Mouse (Mus musculus) c-Kit-positive CD71-positive TER-119-positive erythroid progenitor cells, embryonic 14.5 days (primary cell): ENCODE results near the gene Fbxw7.

ENCODE experiments used
- DNase-seq: peaks from one replicate; pipeline ENCODE4 v3.0.0-alpha.2; 2013; ENCODE audit warnings: low spot score

Gene Fbxw7

DNA sequence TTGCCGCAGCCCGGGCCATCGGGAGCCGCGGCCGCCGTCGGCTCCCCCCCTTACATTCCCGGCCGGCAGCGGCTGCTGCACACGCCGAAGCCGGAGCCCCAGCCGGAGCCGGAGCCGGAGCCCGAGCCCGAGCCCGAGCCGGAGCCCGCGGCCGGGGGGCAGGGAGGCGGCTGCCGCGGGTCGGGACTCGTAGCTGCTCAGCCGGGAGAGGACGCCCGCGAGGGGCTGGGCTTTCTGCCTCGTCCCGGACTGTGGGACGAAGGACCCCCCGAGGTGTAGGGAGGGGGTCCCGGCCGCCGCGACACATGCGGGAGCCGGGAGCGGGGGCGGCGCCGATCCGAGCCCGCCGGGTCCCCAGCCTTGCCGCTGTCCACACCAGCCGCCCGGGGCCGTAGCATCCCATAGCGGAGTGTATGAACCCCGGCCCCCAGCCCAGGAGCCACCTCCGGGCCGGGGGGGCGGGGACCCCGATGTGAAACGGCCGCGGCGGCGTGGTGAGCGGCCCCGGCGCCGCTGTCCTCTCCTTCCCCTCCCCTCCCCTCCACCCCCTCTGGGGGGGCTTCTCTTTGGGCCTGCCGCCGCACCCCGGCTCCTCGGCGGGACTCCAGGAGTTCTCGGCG is at the start of gene Fbxw7:
TSS of gene Fbxw7 (plus strand) at position 507 of the 620 bp plus-strand sequence.
- no peak for DNase-seq

DNA sequence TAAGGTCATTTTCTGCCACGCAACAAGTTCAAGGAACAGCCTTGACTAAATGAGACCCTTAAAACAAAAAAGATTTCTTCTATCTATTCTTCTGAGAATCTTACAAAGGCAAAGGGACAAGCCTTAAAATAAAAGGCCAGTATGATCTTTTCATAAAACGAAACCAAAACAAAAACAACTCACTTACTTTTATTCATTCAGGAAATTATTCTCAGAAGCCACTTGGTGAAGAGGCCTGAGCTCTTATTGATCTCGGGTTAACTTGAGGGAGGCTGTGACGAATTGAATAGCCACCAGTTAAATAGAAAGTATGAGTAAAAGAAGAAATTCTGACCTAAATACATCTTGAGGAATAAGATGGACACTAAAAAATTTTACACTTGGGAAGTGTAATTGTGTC is 46.1 kb upstream of the Fbxw7 start:
- no peak for DNase-seq

- DNase-seq, result no peak
Observed at GRCm38 (mm10) chr3:84769411-84769810, 45.7 kb upstream of the Fbxw7 start.

GRCm38 (mm10) chr3:84770518-84770917 is 44.5 kb upstream of the Fbxw7 start:
- DNase-seq, result no peak

DNA sequence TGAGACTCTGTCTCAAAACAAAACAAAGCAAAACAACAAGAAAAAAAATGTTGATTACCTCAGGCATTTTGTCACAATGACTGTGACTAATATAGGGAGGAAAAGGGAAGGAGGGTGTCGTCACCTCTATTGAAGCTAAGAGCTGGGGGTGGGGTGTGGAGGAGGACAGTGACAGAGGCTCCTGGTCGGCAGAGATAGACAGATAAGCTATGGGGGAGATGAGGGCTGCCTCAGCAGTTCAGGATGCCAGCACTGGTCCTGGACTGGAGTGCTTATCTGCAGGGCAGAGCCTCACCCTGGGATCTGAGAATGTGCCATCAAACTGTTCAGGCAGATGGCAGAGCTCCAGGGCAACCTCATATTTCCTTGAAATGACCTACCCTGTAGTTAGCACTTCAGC is 43.1 kb upstream of the Fbxw7 start:
- peak; percentile 81 for DNase-seq

DNA sequence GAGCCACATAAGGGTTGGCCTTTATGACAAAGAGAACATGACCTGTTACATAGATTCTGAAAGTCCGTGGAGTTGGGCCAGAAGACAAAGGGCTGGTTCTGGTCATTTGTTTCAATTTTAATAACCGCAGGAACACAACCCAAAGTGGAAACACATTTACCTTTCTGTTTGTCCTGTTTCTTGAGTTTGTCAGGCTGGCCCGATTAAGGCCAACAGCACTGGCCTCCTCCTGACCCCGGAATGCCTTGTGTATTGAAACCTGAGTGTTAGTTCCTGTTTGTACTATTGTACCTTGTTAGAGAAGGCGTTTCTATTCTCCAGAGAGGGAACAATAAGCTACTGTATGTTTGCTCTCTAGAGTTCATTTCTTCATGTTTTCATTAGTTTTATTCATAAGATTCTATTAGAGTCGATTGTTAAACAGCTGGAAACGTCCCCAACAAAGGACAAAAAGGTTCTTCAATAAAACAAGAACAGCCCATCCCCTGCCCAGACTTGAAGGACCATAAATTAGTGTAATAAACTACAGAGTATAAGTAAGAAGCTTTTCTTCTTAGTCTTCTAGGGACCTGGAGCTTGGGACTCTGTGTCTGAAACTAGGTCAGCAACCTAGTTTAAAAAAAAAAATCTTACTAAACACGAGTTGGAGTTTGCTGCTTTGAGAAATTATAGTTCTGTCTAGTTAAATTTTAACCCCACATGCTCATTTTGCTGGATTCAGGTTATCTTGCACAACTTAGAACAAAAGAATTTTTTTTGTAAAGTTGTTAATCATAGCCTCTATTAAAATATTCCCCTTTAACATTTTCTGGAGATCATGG is 40.6 kb upstream of the Fbxw7 start:
- DNase-seq, result no peak

GRCm38 (mm10) chr3:84775067-84775423 is 40.0 kb upstream of the Fbxw7 start:
- DNase-seq, result no peak

- DNase-seq, result no peak
Observed at GRCm38 (mm10) chr3:84775577-84775976, 39.5 kb upstream of the Fbxw7 start.

- DNase-seq, result no peak
Observed at GRCm38 (mm10) chr3:84776084-84776483, 39.0 kb upstream of the Fbxw7 start.

DNA sequence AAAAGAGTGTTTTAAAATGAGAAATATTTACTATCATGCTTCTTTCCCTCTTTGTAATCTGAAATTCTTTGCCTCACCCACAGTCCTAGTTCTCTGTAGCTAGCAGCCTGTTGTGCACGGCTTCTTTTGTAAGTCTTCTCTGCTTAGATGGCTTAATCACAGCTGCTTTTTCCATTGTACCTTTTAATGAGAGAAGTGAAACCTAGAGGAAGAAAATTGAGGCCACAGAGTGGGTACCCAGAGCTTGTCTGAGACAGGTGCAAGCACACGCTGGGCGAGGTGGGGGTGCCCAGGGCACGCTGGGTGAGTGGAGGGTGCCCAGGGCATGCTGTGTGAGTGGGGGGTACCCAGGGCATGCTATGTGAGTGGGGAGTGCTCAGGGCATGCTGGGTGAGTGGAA is 27.2 kb upstream of the Fbxw7 start:
- no peak for DNase-seq

- DNase-seq, result peak; percentile 53
Observed at GRCm38 (mm10) chr3:84804036-84804435, 11.0 kb upstream of the Fbxw7 start.

GRCm38 (mm10) chr3:84806206-84806605 is 8.9 kb upstream of the Fbxw7 start:
- no peak for DNase-seq

DNA sequence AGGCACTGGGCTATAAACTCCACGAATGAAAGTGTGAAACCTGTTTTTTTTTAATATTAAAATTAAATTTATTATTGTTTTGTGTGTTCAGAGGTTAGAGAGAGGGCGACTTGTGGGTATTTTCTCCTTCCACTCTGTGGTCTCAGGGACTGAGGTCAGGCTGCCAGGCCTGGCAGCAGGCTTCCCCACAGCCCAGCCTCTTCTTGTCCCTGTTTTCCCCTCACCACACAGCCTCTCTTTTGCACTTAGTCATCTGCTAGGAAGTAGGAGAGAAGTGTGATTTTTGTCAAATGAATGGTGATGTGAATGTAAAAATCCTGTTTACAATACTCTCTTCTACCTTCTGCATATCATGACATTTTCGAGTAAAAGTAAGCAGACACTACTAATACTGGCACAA is 7.2 kb upstream of the Fbxw7 start:
- DNase-seq, result no peak

- DNase-seq, result no peak
Observed at GRCm38 (mm10) chr3:84808906-84809305, 6.2 kb upstream of the Fbxw7 start.

DNA sequence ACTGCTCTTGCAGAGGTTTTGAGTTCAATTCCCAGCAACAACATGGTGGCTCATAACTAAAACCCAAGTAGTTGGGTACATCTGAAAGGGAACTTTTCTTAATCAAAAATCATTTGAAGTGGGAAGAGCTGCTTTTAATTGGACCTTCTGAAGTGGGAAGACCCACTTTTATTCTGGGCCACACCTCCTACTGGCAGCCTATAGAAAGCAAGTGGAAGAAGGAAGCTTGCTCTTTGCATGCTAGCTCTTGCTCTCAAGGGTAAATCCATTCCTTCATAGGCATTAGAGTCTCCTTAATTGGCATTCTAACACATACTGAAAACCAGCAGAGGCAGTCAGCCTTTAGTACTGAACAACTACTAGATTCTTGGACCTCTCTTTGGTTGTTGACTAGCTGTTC is 4.3 kb upstream of the Fbxw7 start:
- no peak for DNase-seq

DNA sequence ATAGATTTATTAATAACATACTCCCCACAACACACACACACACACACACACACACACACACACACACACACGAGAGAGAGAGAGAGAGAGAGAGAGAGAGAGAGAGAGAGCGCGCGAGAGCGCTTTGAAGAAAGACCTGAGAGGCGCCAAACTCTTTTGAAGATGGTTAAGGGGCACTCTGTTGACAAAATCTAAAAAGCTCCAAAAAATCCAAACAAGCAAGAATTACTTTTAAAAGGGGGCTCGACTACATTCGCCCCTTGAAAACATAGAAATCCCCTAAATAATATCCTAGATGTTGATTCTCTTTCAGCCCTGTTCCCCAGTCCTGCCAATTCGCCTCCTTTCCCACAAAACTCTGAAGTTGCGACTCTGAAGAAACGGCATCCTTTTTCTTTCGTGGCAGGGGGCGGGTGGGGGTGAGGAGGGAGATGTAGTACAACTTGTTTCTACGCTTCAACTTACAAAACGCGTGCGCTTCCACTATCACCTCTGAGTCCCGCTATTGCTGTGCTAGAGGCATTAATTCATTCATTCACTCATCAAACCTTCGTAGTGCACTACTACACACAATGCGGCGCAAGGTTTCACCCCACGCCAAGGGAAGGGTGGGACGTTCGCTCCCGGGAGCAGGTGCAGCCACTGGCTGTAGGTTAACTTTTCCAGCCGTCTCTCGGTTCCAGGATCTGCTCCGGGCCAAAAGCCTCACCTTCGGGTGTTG is 1.5 kb upstream of the Fbxw7 start:
- DNase-seq, result peak; percentile 15

GRCm38 (mm10) chr3:84814157-84814761 is 809 bp upstream of the Fbxw7 start:
- peak; percentile 100 for DNase-seq

DNA sequence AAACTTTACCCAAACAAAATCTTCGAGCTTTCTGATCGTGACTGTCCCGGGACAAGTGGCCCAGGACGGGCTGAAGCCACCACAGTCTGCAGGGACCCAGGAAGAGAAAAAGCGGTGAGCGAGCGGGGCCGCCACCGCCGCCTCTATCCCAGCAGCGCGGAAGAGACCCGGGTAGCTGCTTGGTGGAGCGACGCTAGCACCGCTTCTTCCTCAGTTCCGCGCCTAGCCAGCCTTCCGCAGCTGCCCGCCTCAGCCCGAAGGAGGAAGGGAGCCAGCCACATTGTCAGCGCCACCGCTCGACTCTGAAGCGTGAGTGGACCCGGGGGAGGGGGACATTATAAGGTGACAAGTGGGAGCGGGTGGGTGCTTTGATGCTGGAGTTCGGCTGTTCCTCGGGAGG is 393 bp downstream of the Fbxw7 start:
- DNase-seq, result peak; percentile 46

DNA sequence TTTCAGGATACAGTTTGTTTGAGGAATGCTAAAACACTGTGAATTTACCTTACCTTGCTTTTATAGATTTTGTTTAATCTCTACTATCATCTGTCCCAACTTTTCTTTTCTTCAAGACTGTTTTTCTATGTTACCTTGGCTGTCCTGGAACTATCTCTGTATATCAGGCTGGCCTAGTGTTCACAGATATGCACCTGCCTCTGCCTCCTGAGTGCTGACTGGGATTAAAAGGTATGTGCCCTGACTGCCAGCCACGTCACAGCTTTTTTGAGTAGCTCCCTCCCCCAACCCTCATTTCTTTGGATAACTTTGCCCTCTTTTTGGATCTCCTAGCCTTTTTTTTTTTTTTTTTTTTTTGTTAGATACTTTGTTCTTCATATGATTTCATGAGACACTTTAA is 1.9 kb downstream of the Fbxw7 start:
- peak; percentile 29 for DNase-seq

DNA sequence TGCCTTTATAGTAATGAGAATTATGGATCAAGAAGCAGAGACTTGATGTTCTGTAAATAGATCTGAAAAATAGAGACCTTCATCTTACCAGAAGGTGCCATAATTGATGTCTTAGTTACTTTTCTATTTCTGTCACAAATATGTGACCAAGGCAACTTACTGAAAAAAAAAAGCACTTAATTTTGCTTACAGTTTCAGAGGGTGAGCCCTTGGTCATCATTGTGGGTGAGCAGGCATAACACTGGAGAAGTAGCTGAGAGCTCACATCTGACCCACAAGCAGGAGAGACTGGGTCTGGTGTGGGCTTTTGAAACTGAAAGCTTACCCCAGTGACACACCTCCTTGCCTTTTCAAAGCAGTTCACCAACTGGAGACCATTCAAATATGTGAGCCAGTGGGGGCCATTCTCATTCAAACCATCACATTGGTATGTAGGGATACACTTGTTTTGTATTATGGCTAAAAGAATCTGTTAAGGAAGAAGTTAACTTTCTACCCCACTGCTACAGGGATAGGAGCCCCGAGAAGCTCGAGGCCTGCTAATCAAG is 5.7 kb downstream of the Fbxw7 start:
- no peak for DNase-seq

DNA sequence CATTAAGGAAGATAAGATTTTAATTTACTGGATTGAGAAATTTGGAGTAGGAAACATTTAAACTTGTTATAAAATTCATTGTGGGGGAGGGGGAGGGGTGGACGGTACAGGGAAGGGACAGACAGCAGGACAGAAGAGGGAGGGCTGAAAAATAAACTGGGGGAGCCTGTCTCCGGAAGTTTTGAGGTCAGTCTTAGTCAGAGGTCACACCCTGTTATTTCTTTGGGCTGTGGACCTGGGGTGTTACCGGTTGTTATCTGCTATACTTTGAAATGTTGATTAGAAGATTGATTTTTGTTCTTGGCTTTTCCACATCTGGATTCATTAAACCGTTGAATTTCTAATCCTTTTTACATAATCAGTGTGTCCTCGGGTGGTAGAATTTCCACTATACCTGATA is 10.9 kb downstream of the Fbxw7 start:
- no peak for DNase-seq

DNA sequence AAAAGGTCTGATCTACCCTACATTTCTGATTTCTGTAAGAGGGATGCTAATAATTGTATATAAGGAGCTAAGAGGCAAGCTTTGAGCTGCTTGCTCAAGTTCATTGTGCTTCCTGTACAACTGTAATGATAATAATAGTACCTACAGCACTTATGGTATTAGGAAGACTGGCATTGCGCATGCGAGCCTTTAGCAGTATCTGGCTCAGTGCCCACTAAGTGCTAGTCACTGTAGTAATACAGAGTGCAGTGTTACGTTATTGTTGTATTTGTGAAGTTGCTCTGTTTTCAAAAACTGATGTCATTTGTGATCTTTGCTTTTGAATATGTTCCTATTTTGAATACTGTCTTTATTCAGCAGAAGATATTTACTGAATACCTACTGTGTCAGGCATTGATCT is 11.3 kb downstream of the Fbxw7 start:
- DNase-seq, result no peak
